28 mouse cellular contexts compared by ENCODE assay signal in the genomic region with DNA sequence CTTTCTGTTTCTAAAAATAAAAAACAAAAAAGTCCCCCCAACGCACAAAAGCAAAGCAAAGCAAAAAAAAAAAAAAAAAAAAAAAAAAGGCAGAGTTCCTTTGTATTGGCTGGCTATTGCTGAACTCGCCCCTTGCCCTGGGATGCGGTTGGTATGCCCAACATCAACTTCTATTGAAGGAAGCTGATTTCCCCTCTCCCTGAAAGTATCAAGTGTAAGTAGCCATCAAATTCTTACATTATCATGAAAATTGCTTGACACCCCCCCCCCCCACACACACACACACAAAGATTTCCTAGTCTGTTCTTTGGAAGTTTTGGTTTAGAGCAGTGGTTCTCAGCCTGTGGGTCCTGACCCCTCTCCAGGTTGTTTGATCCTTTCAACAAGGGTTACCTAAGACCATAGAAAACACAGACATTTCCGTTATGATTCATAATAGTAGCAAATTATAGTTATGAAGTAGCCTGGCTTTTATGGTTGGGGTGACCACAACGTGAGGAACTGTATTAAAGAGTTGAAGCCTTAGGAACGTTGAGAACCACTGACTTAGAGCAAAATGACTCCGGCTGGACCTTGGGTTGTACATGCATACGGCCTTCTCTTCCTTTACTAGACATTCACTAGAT. TPM values are rescaled to one million over a fixed set of nuclear protein-coding genes. Genes with fewer than 3 reads are reported as not detected.
A peak's percentile ranks its signal among the peaks of the same experiment; 100 is the strongest.
DNase-seq lines count a peak whose midpoint lies in the region; ATAC-seq and TF ChIP-seq lines count a peak whose summit lies in the region.
"Had no signal": no experiment of that assay in that cellular context is flagged by ENCODE, and none has a peak within 500 bp of the region (broad histone marks: within the 10 kb centered on the region; RNA-seq: fewer than 3 reads in every experiment).

No protein-coding gene starts in this region.

- intact Hi-C loops in heart, adult 2 months (cut with DNase I): no loop called here
- intact Hi-C loops in heart, postnatal 14 days (cut with DNase I): loop anchor here (5.0 kb wide), 1 partner anchor 33 kb away; no protein-coding TSS in a partner anchor

- H3K79me2 ChIP-seq in heart, adult 2 months (replicated peaks; ENCODE audit: control insufficient read depth, insufficient read depth, low read length): peaks cover 11% of the 10 kb centered on the region

- H3K4me2 ChIP-seq in forebrain, embryonic 15.5 days (replicated peaks): no peak overlapping the region
- H3K4me2 ChIP-seq: embryonic facial prominence, embryonic 15.5 days; hindbrain, embryonic 15.5 days; liver, embryonic 15.5 days; lung, embryonic 15.5 days had no signal

- peak overlapping the region; percentile 21; the same call in 1 of the 2 replicates for H3K27ac ChIP-seq in heart, adult 2 months
- H3K27ac ChIP-seq in forebrain, embryonic 15.5 days (replicated peaks): no peak overlapping the region
- no peak overlapping the region for H3K27ac ChIP-seq in embryonic facial prominence, embryonic 10.5 days (replicated peaks)
- H3K27ac ChIP-seq: embryonic facial prominence, embryonic 15.5 days; hindbrain, embryonic 15.5 days; limb, embryonic 10.5 days; liver, embryonic 15.5 days; lung, embryonic 15.5 days; midbrain, embryonic 10.5 days had no signal

- TF ChIP-seq POLR2A in heart, adult 2 months (IDR thresholded peaks at IDR 0.05; ENCODE audit: insufficient read depth, low read depth, low read length): no peak

- no peaks in the 10 kb centered on the region for H3K9me3 ChIP-seq in forebrain, embryonic 15.5 days
- H3K9me3 ChIP-seq in embryonic facial prominence, embryonic 10.5 days: no peaks in the 10 kb centered on the region
- H3K9me3 ChIP-seq: embryonic facial prominence, embryonic 15.5 days; hindbrain, embryonic 15.5 days; limb, embryonic 10.5 days; liver, embryonic 15.5 days; lung, embryonic 15.5 days; midbrain, embryonic 10.5 days had no signal

- H3K4me1 ChIP-seq in heart, adult 2 months (ENCODE audit: control insufficient read depth, insufficient read depth, low read length): peaks cover 17% of the 10 kb centered on the region
- peaks cover 6% of the 10 kb centered on the region; the same call in 1 of the 2 replicates for H3K4me1 ChIP-seq in forebrain, embryonic 15.5 days
- peaks cover 9% of the 10 kb centered on the region for H3K4me1 ChIP-seq in embryonic facial prominence, embryonic 10.5 days
- H3K4me1 ChIP-seq: limb, embryonic 10.5 days had no signal

- no peak for TF ChIP-seq EP300 in heart, adult 2 months (IDR thresholded peaks at IDR 0.05; ENCODE audit: insufficient read depth, low read depth, low read length)

- no peak overlapping the region for H3K4me3 ChIP-seq in heart, adult 2 months
- no peak overlapping the region for H3K4me3 ChIP-seq in forebrain, embryonic 15.5 days
- H3K4me3 ChIP-seq in embryonic facial prominence, embryonic 10.5 days: no peak overlapping the region
- H3K4me3 ChIP-seq: embryonic facial prominence, embryonic 15.5 days; hindbrain, embryonic 15.5 days; limb, embryonic 10.5 days; liver, embryonic 15.5 days; lung, embryonic 15.5 days; midbrain, embryonic 10.5 days had no signal

- TF ChIP-seq CTCF in heart, adult 2 months (IDR thresholded peaks at IDR 0.05): no peak

- no peaks in the 10 kb centered on the region for H3K27me3 ChIP-seq in heart, adult 2 months (ENCODE audit: control insufficient read depth, insufficient read depth, low read length)
- H3K27me3 ChIP-seq in forebrain, embryonic 15.5 days: no peaks in the 10 kb centered on the region
- no peaks in the 10 kb centered on the region for H3K27me3 ChIP-seq in embryonic facial prominence, embryonic 10.5 days (replicated peaks; ENCODE audit: low read depth, poor library complexity, severe bottlenecking)
- H3K27me3 ChIP-seq: embryonic facial prominence, embryonic 15.5 days; hindbrain, embryonic 15.5 days; liver, embryonic 15.5 days; lung, embryonic 15.5 days had no signal

- WGBS in heart, adult 2 months: 56% methylated on average over 8 of the region's 8 CpGs
- WGBS in forebrain, embryonic 15.5 days: 83% methylated on average over 8 of the region's 8 CpGs
- 89% methylated on average over 8 of the region's 8 CpGs for WGBS in embryonic facial prominence, embryonic 10.5 days

- H3K36me3 ChIP-seq in heart, adult 2 months (ENCODE audit: control insufficient read depth, insufficient read depth, low read length): peaks cover 29% of the 10 kb centered on the region
- H3K36me3 ChIP-seq in forebrain, embryonic 15.5 days: no peaks in the 10 kb centered on the region
- no peaks in the 10 kb centered on the region for H3K36me3 ChIP-seq in embryonic facial prominence, embryonic 10.5 days (replicated peaks)
- H3K36me3 ChIP-seq: embryonic facial prominence, embryonic 15.5 days; hindbrain, embryonic 15.5 days; limb, embryonic 10.5 days; liver, embryonic 15.5 days; lung, embryonic 15.5 days had no signal

- no peak overlapping the region for H3K9ac ChIP-seq in heart, adult 2 months (ENCODE audit: low read depth, low read length)
- no peak overlapping the region for H3K9ac ChIP-seq in forebrain, embryonic 15.5 days (replicated peaks)
- H3K9ac ChIP-seq: embryonic facial prominence, embryonic 15.5 days; forebrain, postnatal 0 days; hindbrain, embryonic 15.5 days; liver, embryonic 15.5 days; lung, embryonic 15.5 days had no signal

- no peak for DNase-seq in heart, adult 2 months
- DNase-seq in heart, postnatal 14 days: no peak
- DNase-seq in ZHBTc4 (ENCODE audit: low read depth, low spot score): peak; percentile 59
- no peak for DNase-seq in embryonic facial prominence, embryonic 10.5 days (ENCODE audit: low spot score)
- DNase-seq in spleen, adult 12 weeks (ENCODE audit: low spot score): no peak
- DNase-seq: adrenal gland, adult 8-10 months; cerebellum, adult 2 months; cerebellum, postnatal 36 days; forebrain, postnatal 0 days; gastrocnemius, postnatal 25 days; kidney, adult 9 months; kidney, postnatal 25 days; liver; lung, postnatal 4 days; right cerebral cortex, adult 18-20 months; right cerebral cortex, postnatal 4 days; thymus, adult 2 months; thymus, postnatal 4 days had no signal

- 0 out of 2 replicates have a peak, but pooled peaks have one; percentile 27 for ATAC-seq in megakaryocyte, adult 5-6 weeks (ENCODE audit: poor library complexity, severe bottlenecking)
- ATAC-seq in forebrain, embryonic 15.5 days (replicated peaks): no peak
- ATAC-seq: forebrain, postnatal 0 days; intestine, embryonic 16.5 days; midbrain, embryonic 16.5 days had no signal

RNA-seq across cellular contexts. Expression of gene Cdk17, which starts 23.8 kb away (rescaled TPM):
- 10 to 100 TPM; 14.3 to 18.8 TPM for total RNA-seq in heart, adult 2 months (2021)
- polyA plus RNA-seq in heart, adult 2 months (2012; rRNA removed): 16.6 and 22.5 TPM in 2 replicates
- 10 to 100 TPM; 28.0 to 28.3 TPM for total RNA-seq in heart, postnatal 14 days (2021)
- total RNA-seq in megakaryocyte, adult 5-6 weeks (2015): 33.0 and 36.3 TPM in 2 replicates
- 36.5 and 41.5 TPM in 2 replicates for total RNA-seq in megakaryocyte, adult 5-6 weeks (2017)
- 50.2 and 57.3 TPM in 2 replicates for polyA plus RNA-seq in forebrain, embryonic 15.5 days (2015; fragmentation: Nextera tagmentation; extraction: Ambion mirVana)
- polyA plus RNA-seq in embryonic facial prominence, embryonic 10.5 days (2016; fragmentation: Nextera tagmentation; extraction: Ambion mirVana): 18.1 and 19.0 TPM in 2 replicates
